Mouse (Mus musculus): Measurements from ENCODE around the gene Lrch1. TPM values are rescaled to one million over a fixed set of nuclear protein-coding genes. Genes with fewer than 3 reads are reported as not detected.

The Lrch1 gene
- total RNA-seq, 1 experiment from 2014 or later, result 21.4 TPM

DNA sequence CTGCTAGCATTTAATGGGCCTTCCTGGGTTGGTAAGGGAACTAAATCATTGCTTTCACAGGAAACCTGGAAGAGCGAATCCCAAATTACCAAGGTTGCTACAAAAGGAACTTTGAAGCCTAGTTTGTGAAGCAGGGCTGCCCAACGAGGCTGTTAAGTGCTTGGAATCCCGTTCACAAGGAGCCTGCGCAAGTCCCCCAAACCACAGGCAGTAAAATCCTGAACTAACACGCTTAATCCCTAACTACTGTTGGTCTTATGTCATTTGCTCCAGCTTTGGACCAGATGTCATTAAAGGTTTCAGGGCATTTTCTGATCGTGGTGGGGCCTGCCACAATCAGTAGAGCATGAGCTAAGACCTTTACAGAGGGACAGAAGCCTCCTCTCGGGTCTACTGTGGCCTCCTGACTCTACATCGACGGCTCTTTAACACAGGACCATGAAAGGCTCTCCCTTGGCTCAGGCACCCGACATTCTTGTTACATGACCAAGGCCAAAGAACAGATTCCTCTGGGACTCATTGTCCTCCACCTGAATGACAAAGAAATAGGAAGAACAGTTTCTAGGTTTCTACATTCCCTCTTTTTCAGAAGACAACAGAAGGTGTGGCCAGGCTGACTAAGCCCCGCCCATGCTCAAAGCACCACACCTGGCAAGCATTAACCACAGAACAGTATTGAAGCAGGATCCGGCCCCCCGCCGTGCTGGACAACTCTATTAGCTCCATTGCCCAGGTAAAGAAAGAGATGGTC, 13.5 kb downstream of the Lrch1 start:
- no peak for ATAC-seq (replicated peaks in 1 of 2; ENCODE audit: insufficient read depth in 1 of 2, low FRiP score in 2 of 2, low TSS enrichment in 1 of 2, low read depth in 1 of 2, poor library complexity in 2 of 2, severe bottlenecking in 2 of 2)

DNA sequence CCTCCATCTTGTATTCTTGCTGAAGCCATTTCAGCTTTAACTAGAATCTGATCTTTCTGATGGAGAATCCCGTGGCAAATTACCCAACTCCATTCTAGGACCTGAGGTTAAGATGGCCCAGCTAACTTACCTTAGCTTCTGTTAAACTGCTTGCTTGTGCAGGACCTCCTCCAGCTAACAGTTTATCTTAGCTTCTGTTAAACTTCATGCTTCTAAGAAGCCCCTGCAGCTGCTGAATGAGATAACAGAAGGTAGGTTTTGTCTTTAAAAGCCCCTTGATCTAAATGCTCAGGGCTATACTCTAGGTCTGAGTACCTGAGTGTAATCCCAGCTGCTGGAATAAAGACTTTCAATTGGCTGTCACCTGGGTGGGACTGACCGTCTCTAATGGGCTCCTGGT, 17.9 kb downstream of the Lrch1 start:
- ATAC-seq (replicated peaks in 1 of 2; ENCODE audit: insufficient read depth in 1 of 2, low FRiP score in 2 of 2, low TSS enrichment in 1 of 2, low read depth in 1 of 2, poor library complexity in 2 of 2, severe bottlenecking in 2 of 2), result no peak

DNA sequence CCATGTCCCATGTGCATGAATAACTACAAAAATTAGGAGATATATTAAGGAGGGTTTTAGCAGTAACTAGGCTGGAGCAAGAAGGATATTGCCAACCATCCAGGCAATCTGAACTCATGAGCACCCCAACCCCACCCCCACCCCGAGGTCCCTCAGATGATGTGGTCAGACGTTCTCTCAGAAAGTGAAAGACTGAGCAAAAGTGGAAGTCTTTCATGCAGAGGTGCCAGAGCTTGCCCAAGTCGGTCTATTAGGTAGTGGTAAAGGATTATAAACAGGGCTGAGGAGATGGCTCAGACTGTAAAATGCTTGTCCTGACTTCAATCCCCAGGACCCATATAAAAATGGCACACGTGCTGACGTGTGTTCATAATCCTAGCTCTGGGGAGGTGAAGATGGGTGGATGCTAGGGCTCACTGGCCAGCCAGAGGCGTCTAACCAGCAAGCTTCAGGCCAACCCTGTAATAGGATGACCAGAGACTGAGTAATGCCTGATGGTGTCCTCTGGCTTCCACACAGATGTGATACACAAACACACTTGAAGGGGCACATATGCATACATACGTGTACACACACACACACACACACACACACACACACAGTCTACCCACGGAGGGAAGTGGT, 18.8 kb downstream of the Lrch1 start:
- ATAC-seq (replicated peaks in 1 of 2; ENCODE audit: insufficient read depth in 1 of 2, low FRiP score in 2 of 2, low TSS enrichment in 1 of 2, low read depth in 1 of 2, poor library complexity in 2 of 2, severe bottlenecking in 2 of 2), result peak; percentile 59 to 68; a peak in 3 of 4 replicates

DNA sequence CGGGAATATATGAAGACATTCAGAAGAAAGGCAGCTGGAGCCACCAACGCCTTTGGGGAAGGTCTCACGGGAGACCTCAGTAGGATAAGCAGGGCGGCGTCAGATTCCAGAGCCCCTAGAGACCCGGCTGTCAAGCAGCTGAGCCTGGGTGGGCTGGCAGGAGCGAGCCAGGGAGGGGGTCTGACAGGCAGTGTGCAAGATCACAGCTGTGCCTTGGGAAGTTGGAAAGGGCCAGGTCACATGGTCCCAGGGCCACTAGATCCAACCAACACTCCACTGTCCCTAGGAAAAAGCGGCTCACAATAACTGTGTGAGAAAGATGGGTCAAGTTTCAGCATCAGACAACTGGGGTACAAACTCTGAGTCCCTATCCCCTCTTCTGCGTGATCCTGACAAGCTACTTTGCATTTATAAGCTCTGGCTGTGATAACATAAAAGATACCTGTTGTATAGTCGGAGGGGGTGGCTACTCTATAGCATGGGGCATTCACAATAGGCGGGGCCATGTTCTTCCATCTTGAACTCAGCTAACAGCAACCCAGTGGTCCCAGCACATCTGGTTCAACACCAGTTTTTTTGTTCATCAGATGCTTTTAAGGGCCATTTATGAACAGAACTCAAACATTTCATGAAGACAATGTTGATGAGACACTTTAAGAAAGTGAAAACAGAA, 20.6 kb downstream of the Lrch1 start:
- no peak for ATAC-seq (replicated peaks in 1 of 2; ENCODE audit: insufficient read depth in 1 of 2, low FRiP score in 2 of 2, low TSS enrichment in 1 of 2, low read depth in 1 of 2, poor library complexity in 2 of 2, severe bottlenecking in 2 of 2)

DNA sequence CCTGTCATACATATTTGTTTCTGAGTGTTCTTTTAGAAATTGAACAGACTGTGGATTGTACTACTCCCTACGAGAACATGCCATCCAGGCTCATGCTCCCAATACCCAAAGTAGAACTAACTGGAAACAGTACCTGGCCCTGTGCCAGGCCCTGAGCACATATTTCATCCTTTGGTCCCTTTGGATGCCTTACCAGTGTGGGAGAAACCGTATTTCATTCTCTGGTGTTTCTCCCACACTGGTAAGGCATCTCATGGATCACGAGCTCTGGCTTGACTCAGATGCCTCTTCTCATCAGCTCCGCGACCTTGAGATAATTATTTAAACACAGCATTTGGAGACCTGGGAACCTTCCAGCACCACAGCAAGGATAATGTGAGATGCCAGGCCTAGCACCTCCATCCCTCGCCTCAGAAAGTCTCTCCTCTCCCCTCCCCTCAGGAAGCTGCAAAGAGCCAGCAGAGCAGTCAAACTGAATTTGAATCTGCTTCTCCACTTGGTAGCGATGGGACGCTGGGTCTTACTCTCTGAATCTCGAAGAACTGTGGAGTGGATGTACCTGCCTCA, 21.6 kb downstream of the Lrch1 start:
- no peak for ATAC-seq (replicated peaks in 1 of 2; ENCODE audit: insufficient read depth in 1 of 2, low FRiP score in 2 of 2, low TSS enrichment in 1 of 2, low read depth in 1 of 2, poor library complexity in 2 of 2, severe bottlenecking in 2 of 2)

DNA sequence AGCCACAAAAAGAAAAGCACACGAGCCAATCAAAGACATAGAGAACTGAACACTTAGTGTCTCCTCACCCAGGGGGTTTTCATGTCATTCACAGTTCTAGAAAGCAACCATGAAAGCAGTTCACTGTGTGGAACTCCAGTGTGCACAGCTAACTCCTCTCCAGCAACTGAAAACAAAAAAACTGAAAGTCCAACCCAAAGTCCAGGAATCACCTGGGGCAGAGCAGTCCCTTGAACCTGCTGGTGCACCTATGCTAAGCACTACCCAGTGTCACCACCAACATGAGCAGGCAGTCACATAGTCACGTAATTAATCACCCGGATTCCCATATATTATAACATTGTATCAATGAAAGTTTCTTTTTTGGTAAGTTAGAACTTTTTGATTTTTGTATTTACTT, 23.2 kb downstream of the Lrch1 start:
- ATAC-seq (replicated peaks in 1 of 2; ENCODE audit: insufficient read depth in 1 of 2, low FRiP score in 2 of 2, low TSS enrichment in 1 of 2, low read depth in 1 of 2, poor library complexity in 2 of 2, severe bottlenecking in 2 of 2), result no peak

DNA sequence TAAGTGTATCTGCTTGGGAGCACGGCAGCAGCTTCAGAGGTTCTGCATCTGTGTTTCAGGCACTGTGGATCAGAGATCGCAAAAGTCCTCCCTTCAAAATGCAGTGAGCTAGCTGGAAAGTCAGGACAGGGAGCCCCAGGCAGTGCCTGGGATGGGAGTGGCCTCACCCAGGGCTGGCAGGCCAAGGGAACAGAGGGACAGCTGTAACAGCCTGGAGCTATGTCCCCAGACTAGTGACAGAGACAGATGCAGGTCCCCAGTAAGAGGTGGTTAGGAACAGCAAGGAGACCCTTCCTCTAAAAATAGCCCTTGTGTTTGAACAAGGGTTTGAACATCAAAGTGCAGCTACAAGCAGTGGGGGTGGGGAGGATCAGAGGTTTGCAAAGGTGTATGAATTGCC, 23.6 kb downstream of the Lrch1 start:
- ATAC-seq (replicated peaks in 1 of 2; ENCODE audit: insufficient read depth in 1 of 2, low FRiP score in 2 of 2, low TSS enrichment in 1 of 2, low read depth in 1 of 2, poor library complexity in 2 of 2, severe bottlenecking in 2 of 2), result no peak

DNA sequence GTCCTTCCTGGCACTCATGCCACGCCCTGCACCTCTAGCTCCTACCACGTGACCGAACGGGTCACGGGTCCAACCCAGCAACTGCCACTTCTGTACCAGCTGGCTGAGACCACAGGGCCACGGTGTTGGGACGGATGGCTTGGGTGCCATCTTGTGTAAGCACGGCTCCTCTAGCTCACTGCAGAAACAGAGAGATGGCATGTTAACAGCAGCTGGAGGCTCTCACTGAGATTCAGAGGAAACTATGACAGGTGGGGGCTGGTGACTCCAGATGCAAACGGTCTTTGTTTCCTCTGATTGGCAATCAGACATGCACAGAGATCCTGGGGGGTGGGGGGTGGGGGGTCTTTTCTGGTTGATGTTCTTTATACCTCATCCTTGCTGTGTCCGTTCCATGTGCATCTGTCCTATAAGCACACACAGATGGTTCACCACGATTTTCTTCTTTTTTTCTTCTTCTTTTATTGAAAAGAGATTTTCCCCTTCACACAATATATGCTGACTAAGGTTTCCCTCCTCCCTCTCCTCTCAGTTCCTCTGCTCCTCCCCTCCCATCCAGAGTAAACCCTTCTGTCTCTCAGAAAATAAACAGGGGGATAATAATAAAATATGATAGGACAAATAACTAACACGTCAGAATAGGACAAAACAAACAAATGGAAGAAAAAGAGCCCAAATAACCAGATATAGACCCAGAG, 25.5 kb downstream of the Lrch1 start:
- ATAC-seq (replicated peaks in 1 of 2; ENCODE audit: insufficient read depth in 1 of 2, low FRiP score in 2 of 2, low TSS enrichment in 1 of 2, low read depth in 1 of 2, poor library complexity in 2 of 2, severe bottlenecking in 2 of 2), result no peak

DNA sequence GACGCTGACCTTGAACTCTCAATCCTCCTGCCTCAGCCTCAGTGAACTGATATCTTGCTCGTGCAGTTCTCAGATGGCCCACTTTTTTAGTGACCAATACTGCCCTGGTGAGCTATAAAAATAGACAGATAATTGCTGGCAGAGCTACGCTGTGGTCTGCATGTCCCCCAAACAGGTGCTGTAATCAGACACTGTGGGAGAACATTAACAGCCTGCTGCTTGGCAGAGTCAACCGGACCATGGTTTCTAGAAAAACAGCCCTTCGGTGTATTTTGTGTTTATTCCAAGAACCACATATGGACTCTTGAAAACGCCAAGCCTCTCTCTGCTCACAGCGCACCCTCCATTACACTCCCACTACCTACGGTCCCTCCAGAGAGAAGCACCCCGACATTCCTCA, 26.2 kb downstream of the Lrch1 start:
- no peak for ATAC-seq (replicated peaks in 1 of 2; ENCODE audit: insufficient read depth in 1 of 2, low FRiP score in 2 of 2, low TSS enrichment in 1 of 2, low read depth in 1 of 2, poor library complexity in 2 of 2, severe bottlenecking in 2 of 2)

DNA sequence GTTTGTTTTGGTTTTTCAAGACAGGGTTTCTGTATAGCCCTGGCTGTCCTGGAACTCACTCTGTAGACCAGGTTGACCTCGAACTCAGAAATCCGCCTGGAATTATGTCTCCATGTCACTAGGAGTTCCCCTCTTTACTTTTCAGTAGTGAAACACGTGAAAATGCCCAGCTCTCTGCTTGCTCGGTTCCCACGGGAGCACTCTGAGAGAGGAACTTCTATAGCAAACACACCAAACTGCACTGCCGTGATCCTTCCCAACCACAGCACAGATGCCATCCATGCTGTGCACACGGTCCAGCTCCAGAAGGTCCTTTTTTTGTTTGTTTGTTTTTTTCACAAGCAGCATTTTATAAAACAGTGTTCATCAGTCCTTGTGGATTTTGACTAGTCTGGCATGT, 28.5 kb downstream of the Lrch1 start:
- ATAC-seq (replicated peaks in 1 of 2; ENCODE audit: insufficient read depth in 1 of 2, low FRiP score in 2 of 2, low TSS enrichment in 1 of 2, low read depth in 1 of 2, poor library complexity in 2 of 2, severe bottlenecking in 2 of 2), result no peak

DNA sequence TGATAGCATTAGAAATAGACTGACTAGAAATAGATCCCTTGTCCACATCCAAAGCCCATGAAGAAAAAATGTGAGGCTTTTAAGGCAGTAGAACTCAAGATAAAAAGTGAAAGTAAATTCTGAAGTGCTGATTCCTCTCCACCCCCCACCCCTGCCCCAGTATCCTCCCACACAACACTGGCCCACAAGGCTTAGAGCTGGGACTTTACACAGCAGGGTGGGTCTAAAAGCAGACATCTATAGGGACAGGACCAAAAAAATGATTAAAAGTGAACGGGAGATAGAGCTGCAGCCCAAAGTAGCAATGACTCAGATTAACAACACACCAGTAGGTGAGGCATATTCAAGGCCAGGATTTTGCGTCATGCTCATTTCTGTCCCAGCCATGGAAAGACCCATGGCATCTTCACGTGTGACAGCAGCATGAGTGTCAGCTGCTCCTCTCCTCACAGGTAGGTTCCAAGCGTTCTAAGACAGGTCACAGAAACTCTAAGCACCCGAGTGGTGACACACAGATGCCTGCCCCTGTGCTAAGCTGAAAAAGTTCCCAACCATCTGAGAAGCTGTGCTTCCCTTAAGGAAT, 29.1 kb downstream of the Lrch1 start:
- peak; percentile 49 to 77; a peak in 2 of 4 replicates for ATAC-seq (replicated peaks in 1 of 2; ENCODE audit: insufficient read depth in 1 of 2, low FRiP score in 2 of 2, low TSS enrichment in 1 of 2, low read depth in 1 of 2, poor library complexity in 2 of 2, severe bottlenecking in 2 of 2)

DNA sequence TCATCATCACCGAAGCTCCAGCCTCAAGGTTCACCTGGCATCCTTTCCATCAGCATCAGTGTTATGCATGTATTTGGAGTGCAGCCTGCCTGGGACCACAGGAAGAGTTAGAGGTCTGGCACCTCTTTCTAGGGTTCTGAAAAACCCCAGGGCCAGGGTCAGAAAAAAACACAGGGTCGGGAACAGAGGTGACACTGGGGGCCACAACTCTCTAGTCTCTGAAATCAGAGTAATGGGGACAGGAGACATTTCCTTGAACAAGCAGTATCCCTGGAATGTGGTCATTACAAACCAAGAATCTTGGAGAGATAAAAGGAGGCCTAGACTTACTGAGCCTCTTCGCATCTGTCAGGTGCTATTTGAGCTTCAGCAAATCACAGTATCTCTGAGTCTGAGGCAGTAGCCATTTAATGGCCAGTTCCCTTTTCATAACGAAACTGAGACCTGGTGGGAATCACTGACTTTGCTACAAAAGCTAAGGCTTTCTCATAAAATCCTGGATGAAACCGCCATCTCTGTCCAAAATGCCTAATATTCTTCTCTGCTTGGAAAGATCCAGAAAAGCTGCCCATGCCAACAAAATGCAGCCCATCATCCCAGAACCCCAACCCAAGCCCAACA, 30.1 kb downstream of the Lrch1 start:
- no peak for ATAC-seq (replicated peaks in 1 of 2; ENCODE audit: insufficient read depth in 1 of 2, low FRiP score in 2 of 2, low TSS enrichment in 1 of 2, low read depth in 1 of 2, poor library complexity in 2 of 2, severe bottlenecking in 2 of 2)

DNA sequence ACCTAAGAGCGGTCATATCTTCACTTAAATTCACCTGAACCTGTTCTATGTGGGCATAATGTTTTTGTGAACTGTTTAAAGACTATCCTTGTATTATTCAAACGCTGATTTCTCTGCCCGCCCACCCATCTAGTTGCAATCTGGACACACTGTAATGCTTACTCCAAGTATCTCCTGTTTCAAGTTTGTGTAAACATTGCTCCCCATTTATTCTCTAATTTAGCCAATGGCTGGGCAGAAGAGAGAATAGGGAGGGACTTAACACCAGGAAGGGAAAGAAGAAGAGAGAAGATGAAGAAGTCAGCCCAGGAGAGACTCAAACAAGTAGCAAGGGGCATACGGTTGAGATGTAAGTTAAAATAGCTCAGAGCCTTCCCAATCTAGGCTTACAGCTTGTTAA, 31.0 kb downstream of the Lrch1 start:
- no peak for ATAC-seq (replicated peaks in 1 of 2; ENCODE audit: insufficient read depth in 1 of 2, low FRiP score in 2 of 2, low TSS enrichment in 1 of 2, low read depth in 1 of 2, poor library complexity in 2 of 2, severe bottlenecking in 2 of 2)

DNA sequence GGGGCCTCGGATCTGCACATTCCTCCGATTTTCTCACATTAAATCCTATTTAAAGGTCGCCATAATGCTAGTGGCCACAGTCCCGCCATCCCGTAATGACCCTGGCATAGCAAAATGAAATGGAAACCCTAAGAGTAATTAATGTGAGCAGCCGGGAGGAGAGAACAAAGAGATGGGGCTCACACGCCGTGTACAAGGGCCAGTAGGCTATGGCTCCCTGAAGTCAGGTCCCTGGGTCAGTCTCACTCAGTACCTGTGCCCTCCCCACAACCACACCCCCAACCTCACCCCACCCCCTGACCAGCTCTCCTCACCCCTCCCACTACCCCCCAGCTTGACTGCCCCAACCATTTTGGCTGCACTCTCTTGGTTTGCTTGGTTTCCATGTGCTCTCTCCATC, 31.6 kb downstream of the Lrch1 start:
- no peak for ATAC-seq (replicated peaks in 1 of 2; ENCODE audit: insufficient read depth in 1 of 2, low FRiP score in 2 of 2, low TSS enrichment in 1 of 2, low read depth in 1 of 2, poor library complexity in 2 of 2, severe bottlenecking in 2 of 2)

DNA sequence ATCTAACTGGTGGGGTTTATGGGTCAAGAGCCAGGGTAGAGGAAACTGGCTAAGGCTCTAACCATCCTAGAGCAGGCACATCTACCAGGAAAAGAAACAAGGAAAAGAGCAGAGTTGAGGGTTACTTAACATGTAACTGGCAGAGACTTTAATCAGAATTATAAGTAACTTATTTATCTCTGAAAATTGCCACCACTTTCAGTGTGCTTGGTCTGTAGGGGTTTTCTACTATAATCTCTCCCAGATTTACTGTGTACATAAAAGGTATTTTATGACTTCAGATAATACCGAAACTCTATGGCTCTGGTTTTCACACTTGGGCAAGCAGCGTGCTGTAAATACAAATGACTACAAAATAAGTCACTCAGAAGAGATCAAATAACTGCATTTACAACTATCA, 32.0 kb downstream of the Lrch1 start:
- ATAC-seq (replicated peaks in 1 of 2; ENCODE audit: insufficient read depth in 1 of 2, low FRiP score in 2 of 2, low TSS enrichment in 1 of 2, low read depth in 1 of 2, poor library complexity in 2 of 2, severe bottlenecking in 2 of 2), result no peak

DNA sequence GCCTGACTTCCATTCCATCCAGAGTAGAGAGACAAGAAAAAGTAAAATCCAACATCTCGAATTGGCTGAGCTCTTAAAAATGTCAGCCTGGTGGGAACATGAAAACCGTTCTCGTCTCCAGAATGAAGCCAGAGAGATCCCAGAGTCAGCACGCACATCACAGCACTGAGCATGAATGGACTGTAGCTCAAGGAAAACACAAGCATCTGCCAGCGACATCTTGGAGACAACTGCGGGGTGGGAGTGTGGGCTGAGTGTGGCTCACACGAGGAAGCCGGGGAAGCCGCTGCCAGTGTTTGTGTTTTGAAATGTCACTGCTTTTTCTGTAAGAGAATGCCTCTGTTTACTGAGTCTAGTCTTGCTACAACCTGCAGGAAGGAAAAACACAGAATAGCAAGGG, 32.7 kb downstream of the Lrch1 start:
- ATAC-seq (replicated peaks in 1 of 2; ENCODE audit: insufficient read depth in 1 of 2, low FRiP score in 2 of 2, low TSS enrichment in 1 of 2, low read depth in 1 of 2, poor library complexity in 2 of 2, severe bottlenecking in 2 of 2), result no peak
